Mouse (Mus musculus) hindbrain, embryonic 10.5 days (tissue): ENCODE measurements around the gene Cdca7l. TPM values are rescaled to one million over a fixed set of nuclear protein-coding genes. Genes with fewer than 3 reads are reported as not detected.
A peak's percentile ranks its signal among the peaks of the same experiment; 100 is the strongest.

Source experiments
- DNase-seq: peaks from one replicate; pipeline ENCODE4 v3.0.0-alpha.2; 2017; ENCODE audit warnings: low spot score
- H3K27ac ChIP-seq: fragments of 300-500 bp; sonication (generic); 2 replicates; pipeline ENCODE4 v1.5.1; 2016; ENCODE audit warnings: mild to moderate bottlenecking, moderate library complexity
- H3K27me3 ChIP-seq: fragments of 300-500 bp; sonication (generic); 2 replicates; pipeline ENCODE4 v1.6.1; 2016; ENCODE audit warnings: mild to moderate bottlenecking; ENCODE audit not compliant: poor library complexity, insufficient read depth, severe bottlenecking
- H3K36me3 ChIP-seq: fragments of 300-500 bp; sonication (generic); 2 replicates; pipeline ENCODE4 v1.6.1; 2016; ENCODE audit warnings: mild to moderate bottlenecking, moderate library complexity
- H3K4me1 ChIP-seq: fragments of 300-500 bp; sonication (generic); replicated peaks from 2 replicates; pipeline ENCODE4 v1.6.1; 2016; ENCODE audit warnings: mild to moderate bottlenecking
- H3K4me3 ChIP-seq: fragments of 300-500 bp; sonication (generic); 2 replicates; pipeline ENCODE4 v1.5.1; 2016; ENCODE audit warnings: mild to moderate bottlenecking, moderate library complexity
- H3K9me3 ChIP-seq: fragments of 300-500 bp; sonication (generic); 2 replicates; pipeline ENCODE4 v1.6.1; 2016; ENCODE audit warnings: mild to moderate bottlenecking, moderate library complexity
- WGBS: fragments of 180-500 bp; shearing (Covaris S2); methylation state at CpG from one replicate; pipeline ENCODE4 v1.1.7; 2016; 5-methylcytosine and 5-hydroxymethylcytosine counted together
- polyA plus RNA-seq: library from polyadenylated mRNA; unstranded; fragments of >200 nt; fragmentation: Nextera tagmentation; extraction: Ambion mirVana; gene quantifications from 2 replicates; pipeline ENCODE4 v1.2.1, GENCODE M21; 2016

Cdca7l gene
- polyA plus RNA-seq, 1 experiment from 2014 or later = 32.3 TPM

- no peak overlapping the region for H3K27ac ChIP-seq
- no peaks in the 10 kb centered on the region for H3K36me3 ChIP-seq
- H3K4me3 ChIP-seq = no peak overlapping the region
- no peaks in the 10 kb centered on the region for H3K27me3 ChIP-seq
- H3K4me1 ChIP-seq = no peaks in the 10 kb centered on the region
- no peak for DNase-seq
- H3K9me3 ChIP-seq = no peaks in the 10 kb centered on the region
Observed at GRCm38 (mm10) chr12:117820859-117821221, 16.8 kb downstream of the Cdca7l start.

- Histone ChIP-seq H3K36me3 (no peaks in the 10 kb centered on the region), H3K4me1 (no peaks in the 10 kb centered on the region), H3K4me3 (no peak overlapping the region), H3K9me3 (no peaks in the 10 kb centered on the region), H3K27me3 (no peaks in the 10 kb centered on the region), H3K27ac (no peak overlapping the region)
- WGBS = 74% methylated on average over 1 of the region's 1 CpGs
- DNase-seq = no peak
Observed at GRCm38 (mm10) chr12:117821394-117821793, 17.3 kb downstream of the Cdca7l start.

DNA sequence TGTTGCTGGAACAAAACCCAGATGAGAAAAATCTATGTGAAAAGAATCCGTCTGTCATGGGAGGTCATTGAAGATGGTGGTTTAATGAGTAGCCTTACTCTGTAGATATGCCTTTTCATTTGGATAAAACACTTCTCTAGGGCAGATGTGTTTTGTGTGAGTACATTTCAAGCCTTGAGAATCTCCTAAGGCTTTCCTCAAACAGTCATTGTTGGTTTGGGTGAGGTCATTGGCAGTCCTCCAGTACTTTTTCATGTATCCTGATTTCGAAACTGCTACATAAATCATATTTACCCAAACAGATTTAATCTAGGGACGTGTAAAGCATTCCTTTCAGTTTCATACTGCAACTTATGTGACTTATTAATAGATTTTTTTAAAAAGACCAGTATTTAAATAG is 24.3 kb downstream of the Cdca7l start:
- no peak for DNase-seq
- Histone ChIP-seq H3K9me3 (no peaks in the 10 kb centered on the region), H3K27ac (no peak overlapping the region), H3K36me3 (no peaks in the 10 kb centered on the region), H3K27me3 (no peaks in the 10 kb centered on the region), H3K4me1 (no peaks in the 10 kb centered on the region), H3K4me3 (no peak overlapping the region)
- WGBS = 90% methylated on average over 3 of the region's 3 CpGs

- Histone ChIP-seq H3K4me3 (no peak overlapping the region), H3K9me3 (no peaks in the 10 kb centered on the region), H3K27ac (no peak overlapping the region), H3K36me3 (no peaks in the 10 kb centered on the region), H3K27me3 (no peaks in the 10 kb centered on the region), H3K4me1 (0 out of 2 replicates have a peak, but pooled peaks cover 4% of the 10 kb centered on the region)
- 78% methylated on average over 8 of the region's 8 CpGs for WGBS
- no peak for DNase-seq
Observed at GRCm38 (mm10) chr12:117831351-117831961, 27.4 kb downstream of the Cdca7l start.

- 61% methylated on average over 5 of the region's 5 CpGs for WGBS
- H3K27ac ChIP-seq = no peak overlapping the region
- H3K4me1 ChIP-seq = 0 out of 2 replicates have a peak, but pooled peaks cover 4% of the 10 kb centered on the region
- no peaks in the 10 kb centered on the region for H3K27me3 ChIP-seq
- no peaks in the 10 kb centered on the region for H3K9me3 ChIP-seq
- no peak overlapping the region for H3K4me3 ChIP-seq
- no peak for DNase-seq
- H3K36me3 ChIP-seq = no peaks in the 10 kb centered on the region
Observed at GRCm38 (mm10) chr12:117832190-117832589, 28.1 kb downstream of the Cdca7l start.

DNA sequence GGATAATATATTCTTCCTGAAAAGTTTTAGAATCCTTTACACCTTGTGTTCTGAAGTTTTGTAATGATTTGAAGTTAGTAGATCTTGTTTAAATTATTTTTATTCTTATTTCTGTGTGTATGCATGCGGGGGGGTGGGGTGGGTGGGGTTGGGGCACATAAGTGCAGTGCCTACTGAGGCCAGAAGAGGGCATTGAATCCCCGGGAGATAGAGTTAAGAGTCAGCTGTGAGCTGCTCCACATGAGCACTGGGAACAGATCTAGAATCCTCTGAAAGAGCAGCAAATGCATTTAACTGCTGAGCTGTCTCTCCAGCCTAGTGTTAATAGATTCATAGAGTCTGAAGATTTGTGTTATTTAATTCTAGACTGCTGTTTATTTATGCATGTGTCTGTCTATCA is 30.6 kb downstream of the Cdca7l start:
- H3K4me3 ChIP-seq = no peak overlapping the region
- H3K27ac ChIP-seq = no peak overlapping the region
- WGBS = 77% methylated on average over 2 of the region's 2 CpGs
- DNase-seq = no peak
- H3K36me3 ChIP-seq = no peaks in the 10 kb centered on the region
- H3K9me3 ChIP-seq = no peaks in the 10 kb centered on the region
- no peaks in the 10 kb centered on the region for H3K27me3 ChIP-seq
- H3K4me1 ChIP-seq = 0 out of 2 replicates have a peak, but pooled peaks cover 4% of the 10 kb centered on the region

GRCm38 (mm10) chr12:117835371-117835770 is 31.3 kb downstream of the Cdca7l start:
- DNase-seq = no peak
- Histone ChIP-seq H3K27ac (no peak overlapping the region), H3K36me3 (no peaks in the 10 kb centered on the region), H3K4me1 (0 out of 2 replicates have a peak, but pooled peaks cover 4% of the 10 kb centered on the region), H3K27me3 (peaks cover 3% of the 10 kb centered on the region; the same call in 1 of the 2 replicates), H3K9me3 (no peaks in the 10 kb centered on the region), H3K4me3 (no peak overlapping the region)
- WGBS = 54% methylated on average over 10 of the region's 10 CpGs

- DNase-seq = no peak
- H3K9me3 ChIP-seq = no peaks in the 10 kb centered on the region
- H3K27ac ChIP-seq = no peak overlapping the region
- no peaks in the 10 kb centered on the region for H3K36me3 ChIP-seq
- no peak overlapping the region for H3K4me3 ChIP-seq
- H3K4me1 ChIP-seq = 0 out of 2 replicates have a peak, but pooled peaks cover 4% of the 10 kb centered on the region
- peaks cover 5% of the 10 kb centered on the region for H3K27me3 ChIP-seq
- 89% methylated on average over 4 of the region's 4 CpGs for WGBS
Observed at GRCm38 (mm10) chr12:117837376-117837775, 33.3 kb downstream of the Cdca7l start.

GRCm38 (mm10) chr12:117840705-117841104 is 36.6 kb downstream of the Cdca7l start:
- peaks cover 26% of the 10 kb centered on the region for H3K4me1 ChIP-seq
- DNase-seq = no peak
- no peaks in the 10 kb centered on the region for H3K36me3 ChIP-seq
- peaks cover 10% of the 10 kb centered on the region for H3K27me3 ChIP-seq
- H3K4me3 ChIP-seq = no peak overlapping the region
- no peak overlapping the region for H3K27ac ChIP-seq
- 85% methylated on average over 1 of the region's 1 CpGs for WGBS
- no peaks in the 10 kb centered on the region for H3K9me3 ChIP-seq

GRCm38 (mm10) chr12:117842676-117843075 is 38.6 kb downstream of the Cdca7l start:
- Histone ChIP-seq H3K36me3 (no peaks in the 10 kb centered on the region), H3K27ac (peak overlapping the region; percentile 23; the same call in 1 of the 2 replicates), H3K27me3 (peaks cover 10% of the 10 kb centered on the region), H3K9me3 (no peaks in the 10 kb centered on the region), H3K4me1 (peaks cover 29% of the 10 kb centered on the region), H3K4me3 (no peak overlapping the region)
- no peak for DNase-seq
- WGBS = 87% methylated on average over 1 of the region's 1 CpGs

DNA sequence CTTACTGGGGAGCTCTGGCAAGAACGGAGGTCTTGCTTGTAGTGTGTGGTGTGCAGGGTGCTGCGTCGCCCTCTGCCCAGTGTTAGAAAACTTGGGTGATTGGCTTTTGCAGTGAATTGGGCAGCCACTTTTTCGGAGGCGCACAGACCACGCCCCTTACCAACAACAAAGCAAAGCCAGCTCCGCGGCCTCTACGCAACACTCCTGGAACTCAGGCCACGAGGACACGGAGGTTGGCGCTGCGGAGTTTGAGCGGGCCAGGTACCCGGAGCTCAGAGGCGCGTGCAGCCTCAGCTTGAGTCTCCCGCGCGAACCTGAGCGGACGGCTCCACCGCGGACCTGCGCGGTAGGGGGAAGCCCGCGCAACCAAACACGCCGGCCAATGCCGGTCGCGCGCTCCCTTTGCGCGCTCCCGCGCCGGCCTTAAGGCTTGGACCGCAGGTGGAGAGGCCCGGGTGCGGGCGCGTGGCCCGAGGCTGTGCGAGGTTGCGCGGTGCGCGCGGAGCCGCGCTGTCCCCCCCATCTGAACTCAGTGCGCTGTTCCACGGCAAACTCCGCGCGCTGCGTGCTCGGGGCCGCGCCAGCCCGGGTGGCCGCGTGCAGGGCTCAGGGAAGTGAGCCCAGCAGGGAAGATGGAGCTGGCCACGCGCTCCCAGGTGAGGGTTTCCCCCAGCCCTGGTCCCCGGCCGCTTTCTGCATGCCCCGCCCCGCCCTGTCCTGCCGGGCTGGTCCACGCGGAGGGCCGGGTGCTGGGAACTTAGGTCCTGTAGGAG is 39.4 kb downstream of the Cdca7l start:
- H3K27ac ChIP-seq = peak overlapping the region; percentile 98
- peak overlapping the region; percentile 68 for H3K4me3 ChIP-seq
- DNase-seq = peak; percentile 79
- H3K4me1 ChIP-seq = peaks cover 29% of the 10 kb centered on the region
- WGBS = under 1% methylated on average over 75 of the region's 75 CpGs
- H3K36me3 ChIP-seq = no peaks in the 10 kb centered on the region
- no peaks in the 10 kb centered on the region for H3K9me3 ChIP-seq
- H3K27me3 ChIP-seq = peaks cover 10% of the 10 kb centered on the region

- H3K4me1 ChIP-seq = peaks cover 29% of the 10 kb centered on the region
- WGBS = 2% methylated on average over 15 of the region's 15 CpGs
- peaks cover 10% of the 10 kb centered on the region for H3K27me3 ChIP-seq
- DNase-seq = no peak
- H3K27ac ChIP-seq = peak overlapping the region; percentile 98
- peak overlapping the region; percentile 68 for H3K4me3 ChIP-seq
- no peaks in the 10 kb centered on the region for H3K9me3 ChIP-seq
- H3K36me3 ChIP-seq = no peaks in the 10 kb centered on the region
Observed at GRCm38 (mm10) chr12:117844075-117844408, 40.0 kb downstream of the Cdca7l start.

DNA sequence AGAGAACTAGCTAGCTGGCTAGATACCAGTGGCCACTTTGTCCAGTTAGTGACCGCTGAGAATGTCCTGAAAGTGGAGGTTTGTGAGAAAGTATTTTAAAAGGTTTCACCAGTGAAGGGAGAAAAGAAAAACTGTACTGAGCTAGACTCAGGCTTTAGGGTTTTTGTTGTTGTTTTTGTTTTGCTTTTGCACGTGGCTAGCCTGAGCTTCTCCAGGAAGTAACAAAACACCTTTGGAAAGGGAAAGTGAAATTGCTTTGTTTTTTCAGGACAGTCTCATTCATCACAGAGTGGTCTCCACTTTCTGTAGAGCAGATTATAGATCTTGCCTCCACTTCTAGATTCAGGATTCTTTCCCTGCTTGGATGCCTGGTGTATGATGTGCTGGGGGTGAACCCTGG is 40.8 kb downstream of the Cdca7l start:
- Histone ChIP-seq H3K9me3 (no peaks in the 10 kb centered on the region), H3K27ac (0 out of 2 replicates have a peak overlapping the region, but pooled peaks have one; percentile 50), H3K36me3 (no peaks in the 10 kb centered on the region), H3K4me1 (peaks cover 32% of the 10 kb centered on the region), H3K27me3 (peaks cover 10% of the 10 kb centered on the region), H3K4me3 (peak overlapping the region; percentile 68)
- no peak for DNase-seq
- WGBS = 30% methylated on average over 2 of the region's 2 CpGs
